ENCODE assay signal across 9 mouse cellular contexts in the genomic region with DNA sequence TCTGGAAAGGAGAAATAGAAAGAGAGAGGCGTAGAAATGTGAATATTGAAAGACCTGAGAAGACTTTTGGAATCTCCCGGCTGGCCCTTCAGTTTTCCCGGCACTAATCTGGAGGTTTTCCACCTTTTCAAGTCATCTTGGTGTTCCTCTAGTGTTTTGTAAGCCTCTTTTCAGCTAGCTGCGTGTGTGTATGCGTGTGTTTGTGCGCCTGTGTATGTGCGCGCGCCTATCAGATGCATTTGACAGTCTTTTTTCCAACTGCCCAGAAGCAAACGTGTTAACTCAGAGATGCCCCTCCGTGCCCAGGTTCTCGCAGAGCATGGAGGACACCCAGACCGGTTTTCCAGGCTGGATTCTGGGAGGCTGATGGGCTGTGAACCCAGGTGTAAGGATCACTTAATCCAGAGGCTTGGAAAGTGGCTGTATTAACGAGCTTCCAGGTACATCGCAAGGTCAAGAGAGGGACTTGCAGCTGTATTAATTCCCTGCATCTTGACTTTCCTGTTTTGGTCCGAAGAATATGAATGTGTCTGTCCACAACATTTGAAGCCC. TPM values are rescaled to one million over a fixed set of nuclear protein-coding genes. Genes with fewer than 3 reads are reported as not detected.
A peak's percentile ranks its signal among the peaks of the same experiment; 100 is the strongest.
DNase-seq lines count a peak whose midpoint lies in the region; ATAC-seq and TF ChIP-seq lines count a peak whose summit lies in the region.
"Had no signal": no experiment of that assay in that cellular context is flagged by ENCODE, and none has a peak within 500 bp of the region (broad histone marks: within the 10 kb centered on the region; RNA-seq: fewer than 3 reads in every experiment).

No protein-coding gene starts in this region.

- WGBS in heart, embryonic 10.5 days = 2% methylated on average over 16 of the region's 16 CpGs
- 2% methylated on average over 16 of the region's 16 CpGs for WGBS in hindbrain, embryonic 11.5 days
- WGBS in limb, embryonic 13.5 days = under 1% methylated on average over 16 of the region's 16 CpGs

- H3K27ac ChIP-seq in heart, embryonic 10.5 days = no peak overlapping the region
- H3K27ac ChIP-seq in hindbrain, embryonic 11.5 days (ENCODE audit: low read depth, low read length) = no peak overlapping the region
- H3K27ac ChIP-seq in limb, embryonic 13.5 days = no peak overlapping the region

- H3K27me3 ChIP-seq in heart, embryonic 10.5 days (ENCODE audit: insufficient read depth, poor library complexity, severe bottlenecking) = peaks cover 55% of the 10 kb centered on the region
- H3K27me3 ChIP-seq in hindbrain, embryonic 11.5 days (ENCODE audit: control insufficient read depth, insufficient read depth, low read length) = peaks cover 22% of the 10 kb centered on the region
- H3K27me3 ChIP-seq in limb, embryonic 13.5 days = peaks cover 49% of the 10 kb centered on the region

- TF ChIP-seq CTCF in brain, embryonic 14.5 days (IDR thresholded peaks at IDR 0.05; ENCODE audit: borderline replicate concordance, extremely low read depth, insufficient read depth, insufficient read length) = no peak

- peak overlapping the region; percentile 75 for H3K4me3 ChIP-seq in heart, embryonic 10.5 days
- peak overlapping the region; percentile 56 for H3K4me3 ChIP-seq in hindbrain, embryonic 11.5 days (ENCODE audit: low read depth, low read length)
- H3K4me3 ChIP-seq in limb, embryonic 13.5 days = peak overlapping the region; percentile 62

- no peaks in the 10 kb centered on the region for H3K9me3 ChIP-seq in heart, embryonic 10.5 days
- H3K9me3 ChIP-seq in hindbrain, embryonic 11.5 days (ENCODE audit: control insufficient read depth, low read length) = no peaks in the 10 kb centered on the region
- no peaks in the 10 kb centered on the region for H3K9me3 ChIP-seq in limb, embryonic 13.5 days

- no peaks in the 10 kb centered on the region for H3K36me3 ChIP-seq in heart, embryonic 10.5 days
- H3K36me3 ChIP-seq in hindbrain, embryonic 11.5 days (ENCODE audit: control insufficient read depth, insufficient read depth, low read length) = no peaks in the 10 kb centered on the region
- H3K36me3 ChIP-seq in limb, embryonic 13.5 days = no peaks in the 10 kb centered on the region

- H3K4me1 ChIP-seq in heart, embryonic 10.5 days = peaks cover 21% of the 10 kb centered on the region
- no peaks in the 10 kb centered on the region for H3K4me1 ChIP-seq in hindbrain, embryonic 11.5 days (replicated peaks; ENCODE audit: control insufficient read depth, insufficient read depth, low read length)
- peaks cover 26% of the 10 kb centered on the region for H3K4me1 ChIP-seq in limb, embryonic 13.5 days

- peak overlapping the region; percentile 23 for H3K9ac ChIP-seq in hindbrain, embryonic 11.5 days (ENCODE audit: low read depth, low read length)
- peak overlapping the region; percentile 57 for H3K9ac ChIP-seq in limb, embryonic 13.5 days

- ATAC-seq in hindbrain, embryonic 11.5 days (ENCODE audit: low FRiP score) = no peak
- ATAC-seq in limb, embryonic 13.5 days (ENCODE audit: low FRiP score, low read depth) = no peak

- no peak for DNase-seq in heart, embryonic 10.5 days (ENCODE audit: low spot score)
- no peak for DNase-seq in heart, adult 9 months (ENCODE audit: low spot score in 2 of 2)
- peak; percentile 67 for DNase-seq in brain, embryonic 14.5 days (ENCODE audit: low read depth)
- peak; percentile 52 for DNase-seq in hindbrain, embryonic 11.5 days (ENCODE audit: low spot score)
- peak; percentile 13 for DNase-seq in right cerebral cortex, postnatal 14 days
- no peak for DNase-seq in spleen, adult 12 weeks (ENCODE audit: low spot score)
- DNase-seq in spleen, adult 18-20 months = no peak

- TF ChIP-seq POLR2A in brain, embryonic 14.5 days (IDR thresholded peaks at IDR 0.05; ENCODE audit: borderline replicate concordance, extremely low read depth, insufficient read depth, insufficient read length, poor library complexity, severe bottlenecking) = no peak

- H3K4me2 ChIP-seq in hindbrain, embryonic 11.5 days (replicated peaks; ENCODE audit: low read depth, low read length) = peak overlapping the region; percentile 89
- H3K4me2 ChIP-seq in limb, embryonic 13.5 days (replicated peaks) = peak overlapping the region; percentile 82

RNA-seq across cellular contexts. Expression of a gene that starts 0.8 kb away (rescaled TPM):
- polyA plus RNA-seq in heart, embryonic 10.5 days (2016; fragmentation: Nextera tagmentation; extraction: Ambion mirVana) = 0.05 and 0.11 TPM in 2 replicates
- 28.9 and 38.1 TPM in 2 replicates for polyA plus RNA-seq in brain, embryonic 14.5 days (2012; rRNA removed)
- 3.4 and 5.3 TPM in 2 replicates for polyA plus RNA-seq in hindbrain, embryonic 11.5 days (2014; fragmentation: Nextera tagmentation; extraction: Ambion mirVana)
- polyA plus RNA-seq in limb, embryonic 13.5 days (2015; fragmentation: Nextera tagmentation; extraction: Ambion mirVana) = 3.7 and 3.8 TPM in 2 replicates
- polyA plus RNA-seq: spleen, adult 2 months had no signal

Comparison
In these comparisons a context has a peak if more than half of its experiments do, and no peak if none do; other contexts are left out.
1. DNase-seq: peak in brain, embryonic 14.5 days (single experiment), hindbrain, embryonic 11.5 days (single experiment) and right cerebral cortex, postnatal 14 days (single experiment); none in heart, embryonic 10.5 days (single experiment), heart, adult 9 months (0 of 2), spleen, adult 12 weeks (single experiment) and spleen, adult 18-20 months (0 of 2).
2. Peak in every context shown above with its lines, with median percentiles within 50 percentile points of each other: H3K4me3 ChIP-seq.